Mouse (Mus musculus) forebrain, embryonic 11.5 days (tissue): ENCODE measurements around the gene Gm28308. TPM values are rescaled to one million over a fixed set of nuclear protein-coding genes. Genes with fewer than 3 reads are reported as not detected.

Experiments
- ATAC-seq: fragments of 200-750 bp; cut with Nextera tagmentation; replicated peaks from 2 replicates; pipeline ENCODE4 v1.8.0; 2017; ENCODE audit warnings: moderate TSS enrichment; ENCODE audit not compliant: low FRiP score
- DNase-seq: peaks from one replicate; pipeline ENCODE4 v3.0.0-alpha.2; 2017; ENCODE audit warnings: low spot score
- H3K27ac ChIP-seq: fragments of 300-500 bp; sonication (generic); 2 replicates; pipeline ENCODE4 v1.5.1; 2014; ENCODE audit warnings: low read depth, low read length
- H3K27me3 ChIP-seq: fragments of 300-500 bp; sonication (generic); 2 replicates; pipeline ENCODE4 v1.6.1; 2014; ENCODE audit warnings: mild to moderate bottlenecking, low read length, mixed read lengths; ENCODE audit not compliant: control insufficient read depth, insufficient read depth
- H3K36me3 ChIP-seq: fragments of 300-500 bp; sonication (generic); 2 replicates; pipeline ENCODE4 v1.6.1; 2014; ENCODE audit warnings: mild to moderate bottlenecking, low read length, moderate library complexity, mixed read lengths; ENCODE audit not compliant: control insufficient read depth, insufficient read depth
- H3K4me1 ChIP-seq: fragments of 300-500 bp; sonication (generic); replicated peaks from 2 replicates; pipeline ENCODE4 v1.6.1; 2014; ENCODE audit warnings: low read length, mixed read lengths; ENCODE audit not compliant: control insufficient read depth, insufficient read depth
- H3K4me2 ChIP-seq: fragments of 300-500 bp; sonication (generic); 2 replicates; pipeline ENCODE4 v1.6.1; 2014; ENCODE audit warnings: low read depth, mild to moderate bottlenecking, low read length, moderate library complexity, mixed read lengths; ENCODE audit not compliant: severe bottlenecking
- H3K4me3 ChIP-seq: fragments of 300-500 bp; sonication (generic); 2 replicates; pipeline ENCODE4 v1.5.1; 2014; ENCODE audit warnings: low read depth, low read length
- H3K9ac ChIP-seq: fragments of 300-500 bp; sonication (generic); 2 replicates; pipeline ENCODE4 v1.6.1; 2014; ENCODE audit warnings: low read length
- H3K9me3 ChIP-seq: fragments of 300-500 bp; sonication (generic); 2 replicates; pipeline ENCODE4 v1.6.1; 2016; ENCODE audit warnings: low read length, mixed read lengths; ENCODE audit not compliant: control insufficient read depth
- WGBS: fragments of 180-500 bp; shearing (Covaris S2); extraction: QIAGEN DNeasy Blood & Tissue Kit; methylation state at CpG from one replicate; pipeline ENCODE4 v1.1.7; 2014; 5-methylcytosine and 5-hydroxymethylcytosine counted together
- polyA plus RNA-seq: library from polyadenylated mRNA; unstranded; fragments of >200 nt; fragmentation: Nextera tagmentation; extraction: Ambion mirVana; gene quantifications from 2 replicates; pipeline ENCODE4 v1.2.1, GENCODE M21; 2014

Gene Gm28308
- polyA plus RNA-seq, 1 experiment from 2014 or later, result not detected

DNA sequence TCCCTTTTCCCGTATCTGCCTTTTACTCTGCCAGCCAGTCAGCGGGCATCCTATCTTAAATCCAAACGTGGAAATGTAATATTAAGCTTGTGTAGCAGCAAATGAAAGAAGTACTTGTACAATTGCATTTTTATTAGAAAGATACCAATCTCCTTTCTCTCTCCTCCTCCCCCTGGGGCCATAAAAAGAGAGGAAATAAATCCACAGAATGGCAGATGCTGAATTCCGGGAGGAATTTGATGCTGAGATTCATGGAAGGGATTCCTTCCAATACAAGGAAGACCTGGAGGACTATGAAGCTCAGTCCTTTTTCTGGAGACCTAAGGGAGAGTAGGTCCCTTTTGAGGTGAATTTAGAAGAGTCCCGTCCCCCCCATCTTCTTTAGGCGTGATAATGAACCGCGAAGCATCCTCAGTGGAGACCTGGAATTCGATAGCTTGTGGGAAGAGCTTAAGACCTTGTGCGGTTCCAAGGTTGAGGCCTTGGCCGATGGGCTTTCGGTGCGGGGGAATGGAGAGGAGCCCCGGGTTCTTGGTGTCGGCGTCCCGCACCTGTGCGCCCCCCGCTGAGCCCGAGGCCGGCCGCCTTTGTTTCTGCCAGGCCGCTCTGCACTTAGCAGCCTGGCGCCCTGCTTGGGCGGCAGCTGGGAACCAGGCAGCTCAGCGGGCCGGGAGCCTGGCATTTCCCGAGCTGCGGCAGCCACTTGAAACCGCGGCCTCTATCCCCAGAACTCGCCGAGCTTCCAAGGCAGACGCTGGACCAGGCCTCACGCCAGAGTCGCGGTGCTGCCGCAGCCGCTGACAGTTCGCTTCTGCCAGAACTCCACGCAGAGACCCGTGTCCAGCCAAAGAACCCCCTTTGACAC lies 44.7 kb downstream of the Gm28308 start:
- H3K36me3 ChIP-seq, result no peaks in the 10 kb centered on the region
- H3K27me3 ChIP-seq, result peaks cover 97% of the 10 kb centered on the region
- H3K9me3 ChIP-seq, result no peaks in the 10 kb centered on the region
- H3K4me2 ChIP-seq, result no peak overlapping the region
- no peak overlapping the region for H3K9ac ChIP-seq
- H3K4me3 ChIP-seq, result no peak overlapping the region
- ATAC-seq (no peak), DNase-seq (peak; percentile 67)
- WGBS, result under 1% methylated on average over 42 of the region's 42 CpGs
- H3K27ac ChIP-seq, result no peak overlapping the region
- 0 out of 2 replicates have a peak, but pooled peaks cover 3% of the 10 kb centered on the region for H3K4me1 ChIP-seq

DNA sequence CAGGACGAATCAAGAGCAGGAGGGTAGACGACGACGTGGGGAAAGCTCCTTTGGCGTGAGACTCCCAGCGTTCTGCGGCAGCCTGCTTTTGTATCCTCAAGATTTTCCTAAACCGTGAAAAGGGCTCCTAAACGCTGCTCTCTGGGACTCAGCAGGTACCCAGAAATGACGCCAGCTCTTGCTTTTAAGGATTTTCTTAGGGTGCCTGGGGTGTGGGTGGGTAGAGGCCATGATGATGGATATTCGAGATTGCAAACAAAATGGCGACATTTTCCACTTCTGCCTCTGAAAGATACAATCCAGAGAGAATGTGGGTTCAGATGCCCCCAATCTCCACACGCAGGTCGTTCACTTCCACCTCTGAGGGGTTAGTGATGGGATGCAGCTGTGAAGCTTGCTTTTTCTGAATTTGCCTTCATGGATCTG lies 45.4 kb downstream of the Gm28308 start:
- WGBS, result 2% methylated on average over 14 of the region's 14 CpGs
- peak; percentile 52 for DNase-seq
- Histone ChIP-seq H3K4me1 (0 out of 2 replicates have a peak, but pooled peaks cover 5% of the 10 kb centered on the region), H3K27ac (no peak overlapping the region), H3K9ac (no peak overlapping the region), H3K27me3 (peaks cover 97% of the 10 kb centered on the region), H3K4me2 (no peak overlapping the region), H3K4me3 (no peak overlapping the region), H3K9me3 (no peaks in the 10 kb centered on the region), H3K36me3 (no peaks in the 10 kb centered on the region)
- ATAC-seq, result no peak

DNA sequence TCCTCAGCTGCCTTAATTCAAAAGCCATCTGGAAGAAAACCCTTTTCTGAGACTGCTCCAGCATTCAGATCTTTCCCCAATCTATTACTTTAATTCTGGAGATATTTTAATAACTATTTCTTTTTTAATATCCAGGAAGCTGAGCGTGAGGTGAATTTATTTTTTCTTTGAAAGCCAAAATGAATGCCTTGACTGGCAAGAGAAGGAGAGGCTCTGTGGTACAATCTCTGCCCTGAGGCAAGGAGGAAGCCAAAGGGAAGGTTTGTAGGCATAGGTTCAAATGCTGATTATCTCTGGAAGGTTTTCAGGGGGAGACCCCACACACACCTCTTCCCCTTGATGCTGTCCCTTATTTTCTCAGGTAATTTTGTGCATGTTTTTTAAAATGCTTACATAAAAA lies 46.0 kb downstream of the Gm28308 start:
- H3K27me3 ChIP-seq, result peaks cover 95% of the 10 kb centered on the region
- H3K9me3 ChIP-seq, result no peaks in the 10 kb centered on the region
- H3K4me1 ChIP-seq, result 0 out of 2 replicates have a peak, but pooled peaks cover 2% of the 10 kb centered on the region
- no peaks in the 10 kb centered on the region for H3K36me3 ChIP-seq
- 7% methylated on average over 1 of the region's 1 CpGs for WGBS
- H3K4me2 ChIP-seq, result no peak overlapping the region
- no peak overlapping the region for H3K9ac ChIP-seq
- no peak overlapping the region for H3K4me3 ChIP-seq
- H3K27ac ChIP-seq, result no peak overlapping the region
- peak; percentile 41 for DNase-seq
- ATAC-seq, result no peak

DNA sequence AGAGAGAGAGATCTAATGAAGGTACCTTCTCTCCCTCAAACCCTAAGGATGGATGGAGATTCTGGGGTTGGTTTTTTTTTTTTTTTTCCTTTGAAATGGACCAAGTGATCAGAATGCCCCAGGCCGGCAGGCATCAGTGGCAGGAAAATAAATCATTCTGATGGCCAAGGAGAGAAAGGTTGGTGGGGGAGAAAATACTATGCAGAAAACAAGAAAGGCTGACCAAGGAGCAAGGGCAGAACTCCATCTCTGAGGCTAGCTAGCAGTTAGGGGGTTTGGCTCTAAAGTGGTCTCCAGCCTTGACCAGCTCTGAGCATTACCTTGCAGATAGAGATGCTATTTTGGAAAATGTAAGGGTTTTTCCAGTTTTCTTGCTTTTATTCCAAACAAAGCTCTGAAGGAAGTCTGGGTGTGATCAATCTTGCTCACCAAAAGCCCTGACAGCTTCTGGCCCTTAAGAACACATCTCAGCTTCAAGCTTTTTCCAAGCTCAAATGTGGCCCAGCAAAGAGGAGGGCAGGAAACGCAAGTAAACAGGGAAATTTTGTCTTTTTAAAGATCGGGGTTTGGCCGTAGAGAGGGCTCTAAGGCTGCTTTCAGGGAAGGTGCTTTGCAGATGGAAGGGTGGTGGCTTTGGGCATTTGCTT lies 46.6 kb downstream of the Gm28308 start:
- H3K9ac ChIP-seq, result no peak overlapping the region
- no peak overlapping the region for H3K27ac ChIP-seq
- no peak for ATAC-seq

GRCm38 (mm10) chr6:52165441-52166370 lies 47.4 kb downstream of the Gm28308 start:
- Histone ChIP-seq H3K27ac (no peak overlapping the region), H3K27me3 (peaks cover 93% of the 10 kb centered on the region), H3K9ac (no peak overlapping the region), H3K9me3 (no peaks in the 10 kb centered on the region), H3K36me3 (no peaks in the 10 kb centered on the region), H3K4me1 (peaks cover 2% of the 10 kb centered on the region; the same call in 1 of the 2 replicates), H3K4me3 (no peak overlapping the region), H3K4me2 (no peak overlapping the region)
- ATAC-seq (no peak), DNase-seq (peak; percentile 55)
- under 1% methylated on average over 28 of the region's 28 CpGs for WGBS

More for the DNA sequence above, 46.6 kb downstream of the Gm28308 start:
- Histone ChIP-seq H3K9me3 (no peaks in the 10 kb centered on the region), H3K4me1 (0 out of 2 replicates have a peak, but pooled peaks cover 2% of the 10 kb centered on the region), H3K4me2 (no peak overlapping the region), H3K36me3 (no peaks in the 10 kb centered on the region), H3K4me3 (no peak overlapping the region), H3K27me3 (peaks cover 95% of the 10 kb centered on the region)
- DNase-seq, result peak; percentile 50
- WGBS, result 6% methylated on average over 4 of the region's 4 CpGs

DNA sequence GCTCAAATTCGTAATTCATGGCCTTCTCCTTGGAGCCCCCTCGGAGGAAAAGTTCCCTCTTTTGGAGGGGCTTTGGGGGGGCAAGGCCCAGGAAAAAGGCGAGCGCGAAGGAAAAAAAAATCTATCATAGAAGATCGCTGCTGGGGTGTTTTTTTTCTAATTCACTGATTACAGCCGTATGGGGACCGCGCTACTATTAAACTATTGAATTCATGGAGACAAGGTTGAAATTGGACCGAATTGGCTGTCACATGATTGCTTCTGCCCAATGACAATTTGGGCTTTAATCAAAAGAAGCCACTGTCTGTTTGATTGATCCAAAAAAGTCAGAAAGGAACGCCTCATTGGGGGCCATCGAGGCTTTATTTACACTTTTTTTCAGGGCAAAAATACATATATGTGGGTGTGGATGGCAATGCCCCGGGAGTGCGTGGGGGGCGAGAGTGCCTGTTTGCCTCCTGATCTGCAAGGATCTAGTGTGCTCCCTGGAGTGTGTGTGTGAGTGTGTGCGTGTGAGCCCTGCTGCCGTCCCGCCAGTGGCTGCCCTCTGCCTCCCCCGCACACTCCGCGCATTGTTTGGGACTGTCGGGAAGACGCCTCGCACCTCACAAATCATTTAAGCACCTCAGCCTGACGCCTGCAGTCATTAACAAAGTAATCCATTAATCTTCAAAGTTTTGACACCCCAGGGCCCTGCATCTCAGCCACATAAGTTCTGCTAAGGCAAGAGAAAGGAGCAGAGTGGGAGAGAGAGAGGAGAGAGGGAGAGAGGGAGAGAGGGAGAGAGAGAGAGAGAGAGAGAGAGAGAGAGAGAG lies 48.3 kb downstream of the Gm28308 start, which contains the start of gene Hoxa2:
Gene Hoxa2 (minus strand): TSS at position 206 of the 815 bp plus-strand sequence.
- Histone ChIP-seq H3K4me3 (no peak within 1 kb of the TSS), H3K9me3 (no peaks in the 10 kb centered on the region), H3K9ac (no peak within 1 kb of the TSS), H3K4me2 (no peak within 1 kb of the TSS), H3K4me1 (peaks cover 2% of the 10 kb centered on the region; the same call in 1 of the 2 replicates), H3K27ac (no peak within 1 kb of the TSS), H3K27me3 (peaks cover 93% of the 10 kb centered on the region), H3K36me3 (no peaks in the 10 kb centered on the region)
- no peak for ATAC-seq
- peak; percentile 56 for DNase-seq
- 0% methylated on average over 25 of the region's 25 CpGs for WGBS

DNA sequence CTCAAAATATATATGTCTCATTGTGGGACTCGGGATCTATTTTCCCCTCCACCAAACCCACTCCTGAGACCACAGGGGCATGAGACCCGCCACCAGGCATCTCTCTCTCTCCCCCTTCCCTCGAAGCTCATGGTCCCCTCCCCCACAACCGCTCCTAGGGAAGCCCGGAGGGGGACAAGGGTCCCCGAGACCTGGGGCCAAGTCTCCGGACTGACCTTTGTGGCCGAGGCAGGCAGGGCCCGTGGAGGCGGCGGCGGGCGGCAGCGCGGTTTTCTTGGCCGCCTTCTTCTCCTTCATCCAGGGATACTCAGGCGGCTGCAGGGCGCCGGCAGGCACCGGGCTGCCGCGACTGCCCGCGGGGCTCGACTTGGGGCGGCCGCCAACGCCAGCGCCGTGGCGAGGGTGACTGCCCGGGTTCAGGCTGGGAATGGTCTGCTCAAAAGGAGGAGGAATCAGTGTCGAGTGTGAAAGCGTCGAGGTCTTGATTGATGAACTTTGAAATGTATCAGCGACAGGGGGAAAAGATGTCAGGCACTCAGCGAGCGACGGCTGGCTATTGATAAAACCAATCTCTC lies 49.0 kb downstream of the Gm28308 start:
- Histone ChIP-seq H3K4me2 (no peak overlapping the region), H3K27me3 (peaks cover 95% of the 10 kb centered on the region), H3K36me3 (no peaks in the 10 kb centered on the region), H3K4me1 (peaks cover 2% of the 10 kb centered on the region; the same call in 1 of the 2 replicates), H3K27ac (no peak overlapping the region), H3K9ac (no peak overlapping the region), H3K9me3 (no peaks in the 10 kb centered on the region), H3K4me3 (no peak overlapping the region)
- DNase-seq, result peak; percentile 72
- under 1% methylated on average over 39 of the region's 39 CpGs for WGBS
- ATAC-seq, result no peak
